Mouse (Mus musculus): ENCODE measurements around the gene Chst7.

Gene Chst7

GRCm38 (mm10) chrX:20059381-20059971 is at the start of gene Chst7:
Gene Chst7, plus strand, starts transcription at chrX:20059560.
- DNase-seq (ENCODE audit: low read depth, low spot score): no peak

- DNase-seq (ENCODE audit: low read depth, low spot score): no peak
Observed at GRCm38 (mm10) chrX:20012211-20012610, 47.1 kb upstream of the Chst7 start.

GRCm38 (mm10) chrX:20020942-20021341 is 38.4 kb upstream of the Chst7 start:
- DNase-seq (ENCODE audit: low read depth, low spot score): peak; percentile 9

GRCm38 (mm10) chrX:20060096-20060768 is 872 bp downstream of the Chst7 start:
- no peak for DNase-seq (ENCODE audit: low read depth, low spot score)

- DNase-seq (ENCODE audit: low read depth, low spot score): no peak
Observed at GRCm38 (mm10) chrX:20060769-20061315, 1.5 kb downstream of the Chst7 start.

GRCm38 (mm10) chrX:20061764-20062480 is 2.6 kb downstream of the Chst7 start:
- no peak for DNase-seq (ENCODE audit: low read depth, low spot score)

GRCm38 (mm10) chrX:20066636-20067035 is 7.3 kb downstream of the Chst7 start:
- no peak for DNase-seq (ENCODE audit: low read depth, low spot score)

- DNase-seq (ENCODE audit: low read depth, low spot score): no peak
Observed at GRCm38 (mm10) chrX:20070196-20070595, 10.8 kb downstream of the Chst7 start.

- DNase-seq (ENCODE audit: low read depth, low spot score): no peak
Observed at GRCm38 (mm10) chrX:20117717-20118116, 58.4 kb downstream of the Chst7 start.

- no peak for DNase-seq (ENCODE audit: low read depth, low spot score)
Observed at GRCm38 (mm10) chrX:20125481-20125880, 66.1 kb downstream of the Chst7 start.

GRCm38 (mm10) chrX:20128951-20129350 is 69.6 kb downstream of the Chst7 start:
- no peak for DNase-seq (ENCODE audit: low read depth, low spot score)

GRCm38 (mm10) chrX:20129466-20129865 is 70.1 kb downstream of the Chst7 start:
- no peak for DNase-seq (ENCODE audit: low read depth, low spot score)

Measured in retina, postnatal 7 days (tissue).